Mouse (Mus musculus) stomach, postnatal 0 days (tissue): ENCODE results near the gene Rhobtb3.

Experiments
- CTCF ChIP-seq: IDR thresholded peaks from 2 replicates; pipeline ENCODE4 v1.5.1; 2016; ENCODE audit warnings: antibody characterized with exemption, low read depth, mild to moderate bottlenecking, moderate library complexity
- EP300 ChIP-seq: optimal IDR thresholded peaks from 2 replicates; pipeline ENCODE3; 2016; ENCODE audit warnings: antibody characterized with exemption

- TF ChIP-seq EP300, result no peak
- peak; percentile 55 for TF ChIP-seq CTCF
Observed at GRCm38 (mm10) chr13:75981901-75982300, 38.2 kb upstream of the Rhobtb3 start.
